Comparison of ENCODE assay signal across 17 mouse cellular contexts in genomic region chr19:21989857-21990256, GRCm38 (mm10).
DNase-seq lines count a peak whose midpoint lies in the region; ATAC-seq lines count a peak whose summit lies in the region.
"Had no signal": no experiment of that assay in that cellular context is flagged by ENCODE, and none has a peak within 500 bp of the region (broad histone marks: within the 10 kb centered on the region; RNA-seq: fewer than 3 reads in every experiment).

No protein-coding gene starts in this region.

- no peaks in the 10 kb centered on the region for H3K4me1 ChIP-seq in forebrain, embryonic 13.5 days
- H3K4me1 ChIP-seq in forebrain, embryonic 11.5 days (replicated peaks; ENCODE audit: control insufficient read depth, insufficient read depth, low read length) = no peaks in the 10 kb centered on the region
- peaks cover 7% of the 10 kb centered on the region for H3K4me1 ChIP-seq in forebrain, embryonic 16.5 days (replicated peaks; ENCODE audit: control insufficient read depth, insufficient read depth, low read length)
- H3K4me1 ChIP-seq in forebrain, embryonic 14.5 days (ENCODE audit: control insufficient read depth, insufficient read depth, low read length) = no peaks in the 10 kb centered on the region
- H3K4me1 ChIP-seq: embryonic facial prominence, embryonic 12.5 days had no signal

- H3K4me2 ChIP-seq in forebrain, embryonic 13.5 days = no peak overlapping the region
- no peak overlapping the region for H3K4me2 ChIP-seq in forebrain, embryonic 11.5 days (ENCODE audit: low read depth, low read length, severe bottlenecking)
- no peak overlapping the region for H3K4me2 ChIP-seq in forebrain, embryonic 16.5 days (ENCODE audit: low read length)
- no peak overlapping the region for H3K4me2 ChIP-seq in forebrain, embryonic 14.5 days (ENCODE audit: low read length)
- H3K4me2 ChIP-seq: embryonic facial prominence, embryonic 12.5 days had no signal

- no peaks in the 10 kb centered on the region for H3K36me3 ChIP-seq in forebrain, embryonic 13.5 days (ENCODE audit: poor library complexity, severe bottlenecking)
- no peaks in the 10 kb centered on the region for H3K36me3 ChIP-seq in forebrain, embryonic 11.5 days (ENCODE audit: control insufficient read depth, insufficient read depth, low read length)
- no peaks in the 10 kb centered on the region for H3K36me3 ChIP-seq in forebrain, embryonic 16.5 days (ENCODE audit: control insufficient read depth, insufficient read depth)
- no peaks in the 10 kb centered on the region for H3K36me3 ChIP-seq in forebrain, embryonic 14.5 days (ENCODE audit: control insufficient read depth, insufficient read depth, low read length)
- H3K36me3 ChIP-seq: embryonic facial prominence, embryonic 12.5 days had no signal

- no peak for DNase-seq in forebrain, embryonic 11.5 days (ENCODE audit: low spot score)
- DNase-seq in forebrain, embryonic 14.5 days (ENCODE audit: low spot score) = no peak
- DNase-seq: adrenal gland, adult 2 months; adrenal gland, postnatal 10 days; adrenal gland, postnatal 25 days; cerebellum, adult 11 months; cerebellum, adult 18-20 months; cerebellum, adult 8-10 months; cerebellum, adult 9-11 months; cerebellum, postnatal 14 days; cerebellum, postnatal 36 days; embryo, embryonic 11 days; gastrocnemius, adult 2 months had no signal

- 82% methylated on average over 4 of the region's 4 CpGs for WGBS in forebrain, embryonic 13.5 days
- 88% methylated on average over 4 of the region's 4 CpGs for WGBS in forebrain, embryonic 11.5 days
- 70% methylated on average over 4 of the region's 4 CpGs for WGBS in forebrain, embryonic 16.5 days
- WGBS in forebrain, embryonic 14.5 days = 76% methylated on average over 4 of the region's 4 CpGs

- no peak overlapping the region for H3K9ac ChIP-seq in forebrain, embryonic 13.5 days
- no peak overlapping the region for H3K9ac ChIP-seq in forebrain, embryonic 11.5 days (ENCODE audit: low read length)
- H3K9ac ChIP-seq in forebrain, embryonic 16.5 days (replicated peaks; ENCODE audit: low read depth, low read length) = no peak overlapping the region
- no peak overlapping the region for H3K9ac ChIP-seq in forebrain, embryonic 14.5 days (ENCODE audit: low read length)
- H3K9ac ChIP-seq: embryonic facial prominence, embryonic 12.5 days had no signal

- no peaks in the 10 kb centered on the region for H3K27me3 ChIP-seq in forebrain, embryonic 13.5 days
- no peaks in the 10 kb centered on the region for H3K27me3 ChIP-seq in forebrain, embryonic 11.5 days (ENCODE audit: control insufficient read depth, insufficient read depth, low read length)
- no peaks in the 10 kb centered on the region for H3K27me3 ChIP-seq in forebrain, embryonic 16.5 days (replicated peaks; ENCODE audit: control insufficient read depth, insufficient read depth, low read length)
- H3K27me3 ChIP-seq in forebrain, embryonic 14.5 days (replicated peaks; ENCODE audit: control insufficient read depth, insufficient read depth, low read length) = no peaks in the 10 kb centered on the region
- H3K27me3 ChIP-seq: embryonic facial prominence, embryonic 12.5 days had no signal

- peak; percentile 66; the same call in 1 of the 2 replicates for ATAC-seq in forebrain, embryonic 13.5 days
- no peak for ATAC-seq in forebrain, embryonic 11.5 days (replicated peaks; ENCODE audit: low FRiP score)
- peak; percentile 73 for ATAC-seq in forebrain, embryonic 16.5 days
- no peak for ATAC-seq in forebrain, embryonic 14.5 days

- no peak overlapping the region for H3K27ac ChIP-seq in forebrain, embryonic 13.5 days
- H3K27ac ChIP-seq in forebrain, embryonic 11.5 days (ENCODE audit: low read depth, low read length) = no peak overlapping the region
- H3K27ac ChIP-seq in forebrain, embryonic 16.5 days (ENCODE audit: low read length) = 0 out of 2 replicates have a peak overlapping the region, but pooled peaks have one; percentile 29
- H3K27ac ChIP-seq in forebrain, embryonic 14.5 days (ENCODE audit: low read depth, low read length) = no peak overlapping the region
- H3K27ac ChIP-seq: embryonic facial prominence, embryonic 12.5 days; gastrocnemius, adult 2 months had no signal

- no peaks in the 10 kb centered on the region; the same call in 1 of the 2 replicates for H3K9me3 ChIP-seq in forebrain, embryonic 13.5 days (replicated peaks)
- no peaks in the 10 kb centered on the region for H3K9me3 ChIP-seq in forebrain, embryonic 11.5 days (ENCODE audit: control insufficient read depth, low read length)
- no peaks in the 10 kb centered on the region for H3K9me3 ChIP-seq in forebrain, embryonic 16.5 days (ENCODE audit: control insufficient read depth, low read length)
- H3K9me3 ChIP-seq in forebrain, embryonic 14.5 days (replicated peaks; ENCODE audit: control insufficient read depth, low read length) = no peaks in the 10 kb centered on the region; the same call in 1 of the 2 replicates
- H3K9me3 ChIP-seq: embryonic facial prominence, embryonic 12.5 days had no signal

- no peak overlapping the region for H3K4me3 ChIP-seq in forebrain, embryonic 13.5 days
- no peak overlapping the region for H3K4me3 ChIP-seq in forebrain, embryonic 11.5 days (ENCODE audit: low read depth, low read length)
- H3K4me3 ChIP-seq in forebrain, embryonic 16.5 days (replicated peaks; ENCODE audit: low read length) = no peak overlapping the region
- no peak overlapping the region for H3K4me3 ChIP-seq in forebrain, embryonic 14.5 days (ENCODE audit: low read depth, low read length)
- H3K4me3 ChIP-seq: embryonic facial prominence, embryonic 12.5 days; erythroblast, embryonic 14.5 days; gastrocnemius, adult 2 months had no signal

Comparison
In these comparisons a context has a peak if more than half of its experiments do, and no peak if none do; other contexts are left out.
1. ATAC-seq: peak in forebrain, embryonic 13.5 days (single experiment) and forebrain, embryonic 16.5 days (single experiment); none in forebrain, embryonic 11.5 days (single experiment) and forebrain, embryonic 14.5 days (single experiment).